Mouse (Mus musculus): ENCODE results near the gene Tdrd1.
"Not testable (repeated sequence)": the region's sequence is repeated elsewhere in the genome, so short reads cannot be mapped to it uniquely, and the experiment has no call there.

Gene Tdrd1

GRCm38 (mm10) chr19:56826047-56826631, at the start of gene Tdrd1:
Gene Tdrd1 (plus strand): TSS chr19:56826209.
- no peak for DNase-seq

- peak; percentile 27 to 31 for DNase-seq
Observed at GRCm38 (mm10) chr19:56776719-56777382, 49.2 kb upstream of the Tdrd1 start.

GRCm38 (mm10) chr19:56778532-56778931, 47.5 kb upstream of the Tdrd1 start:
- not testable (repeated sequence) for DNase-seq

GRCm38 (mm10) chr19:56787911-56788310, 38.1 kb upstream of the Tdrd1 start:
- no peak for DNase-seq

GRCm38 (mm10) chr19:56788952-56789351, 37.1 kb upstream of the Tdrd1 start:
- no peak for DNase-seq

GRCm38 (mm10) chr19:56797376-56797775, 28.6 kb upstream of the Tdrd1 start:
- no peak for DNase-seq

- no peak for DNase-seq
Observed at GRCm38 (mm10) chr19:56800226-56800625, 25.8 kb upstream of the Tdrd1 start.

GRCm38 (mm10) chr19:56800930-56801655, 24.9 kb upstream of the Tdrd1 start:
- no peak for DNase-seq

- DNase-seq = no peak
Observed at GRCm38 (mm10) chr19:56801656-56802351, 24.2 kb upstream of the Tdrd1 start.

GRCm38 (mm10) chr19:56802352-56802746, 23.7 kb upstream of the Tdrd1 start:
- DNase-seq = no peak

- DNase-seq = peak; percentile 59 to 66
Observed at GRCm38 (mm10) chr19:56805366-56805765, 20.6 kb upstream of the Tdrd1 start.

GRCm38 (mm10) chr19:56807122-56807521, 18.9 kb upstream of the Tdrd1 start:
- DNase-seq = no peak

GRCm38 (mm10) chr19:56808771-56809170, 17.2 kb upstream of the Tdrd1 start:
- no peak for DNase-seq

GRCm38 (mm10) chr19:56810641-56811146, 15.3 kb upstream of the Tdrd1 start:
- no peak for DNase-seq

GRCm38 (mm10) chr19:56811590-56811989, 14.4 kb upstream of the Tdrd1 start:
- DNase-seq = peak; percentile 41 to 44

GRCm38 (mm10) chr19:56813360-56813759, 12.6 kb upstream of the Tdrd1 start:
- no peak for DNase-seq

GRCm38 (mm10) chr19:56817851-56818526, 8.0 kb upstream of the Tdrd1 start:
- peak; percentile 33 to 34 for DNase-seq

GRCm38 (mm10) chr19:56821040-56821797, 4.8 kb upstream of the Tdrd1 start:
- DNase-seq = peak in 1 of 2 experiments; percentile 26

GRCm38 (mm10) chr19:56821798-56822447, 4.1 kb upstream of the Tdrd1 start, which contains the start of gene Ccdc186:
Gene Ccdc186 (minus strand): TSS chr19:56822190.
- DNase-seq = peak; percentile 97 to 98

- DNase-seq = no peak
Observed at GRCm38 (mm10) chr19:56822448-56822836, 3.6 kb upstream of the Tdrd1 start.

GRCm38 (mm10) chr19:56828305-56828704, 2.3 kb downstream of the Tdrd1 start:
- DNase-seq = no peak

Data from cerebellum, postnatal 36 days (tissue).